23 mouse cellular contexts compared by ENCODE assay signal in genomic region chr12:81163131-81163530, GRCm38 (mm10).
DNase-seq lines count a peak whose midpoint lies in the region.
"Had no signal": no experiment of that assay in that cellular context is flagged by ENCODE, and none has a peak within 500 bp of the region (broad histone marks: within the 10 kb centered on the region; RNA-seq: fewer than 3 reads in every experiment).

No protein-coding gene starts in this region.

- H3K4me3 ChIP-seq in heart, embryonic 10.5 days = no peak overlapping the region
- H3K4me3 ChIP-seq: heart, embryonic 12.5 days; hindbrain, embryonic 15.5 days; kidney, embryonic 15.5 days; left cerebral cortex, adult 2 months; limb, embryonic 12.5 days; midbrain, embryonic 12.5 days; stomach, embryonic 15.5 days had no signal

- H3K4me1 ChIP-seq in heart, embryonic 10.5 days = no peaks in the 10 kb centered on the region; the same call in 1 of the 2 replicates
- H3K4me1 ChIP-seq: heart, embryonic 12.5 days; stomach, embryonic 15.5 days had no signal

- H3K27ac ChIP-seq in heart, embryonic 10.5 days = no peak overlapping the region
- H3K27ac ChIP-seq: hindbrain, embryonic 15.5 days; kidney, embryonic 15.5 days; left cerebral cortex, adult 2 months; limb, embryonic 12.5 days; midbrain, embryonic 12.5 days; stomach, embryonic 15.5 days had no signal

- no peaks in the 10 kb centered on the region for H3K36me3 ChIP-seq in heart, embryonic 10.5 days
- H3K36me3 ChIP-seq: heart, embryonic 12.5 days; hindbrain, embryonic 15.5 days; kidney, embryonic 15.5 days; limb, embryonic 12.5 days; midbrain, embryonic 12.5 days; stomach, embryonic 15.5 days had no signal

- no peaks in the 10 kb centered on the region for H3K9me3 ChIP-seq in heart, embryonic 10.5 days
- H3K9me3 ChIP-seq: G1E; heart, embryonic 12.5 days; hindbrain, embryonic 15.5 days; kidney, embryonic 15.5 days; limb, embryonic 12.5 days; midbrain, embryonic 12.5 days; stomach, embryonic 15.5 days had no signal

- intact Hi-C loops in heart, postnatal 36 days (cut with DNase I) = no loop called here

- DNase-seq in urinary bladder, postnatal 14 days (ENCODE audit: low spot score) = peak; percentile 14
- DNase-seq in urinary bladder, adult 2 months (ENCODE audit: low spot score) = no peak
- peak; percentile 36 for DNase-seq in adrenal gland, postnatal 10 days
- DNase-seq in fat pad, adult 2 months (ENCODE audit: extremely low read depth, low read depth, low spot score) = peak; percentile 21
- no peak for DNase-seq in heart, embryonic 10.5 days (ENCODE audit: low spot score)
- no peak for DNase-seq in heart, postnatal 36 days
- DNase-seq in layer of hippocampus, adult 8-10 months (ENCODE audit: low spot score in 2 of 2) = no peak
- DNase-seq: cerebellum, adult 8-10 months; cerebellum, postnatal 25 days; gastrocnemius, postnatal 14 days; kidney, adult 18-20 months; kidney, postnatal 25 days; lung, postnatal 36 days; retina, postnatal 1 day; right cerebral cortex, postnatal 14 days had no signal

- peaks cover 5% of the 10 kb centered on the region; the same call in 1 of the 2 replicates for H3K27me3 ChIP-seq in heart, embryonic 10.5 days (ENCODE audit: insufficient read depth, poor library complexity, severe bottlenecking)
- H3K27me3 ChIP-seq: heart, embryonic 12.5 days; hindbrain, embryonic 15.5 days; midbrain, embryonic 12.5 days; stomach, embryonic 15.5 days had no signal

- WGBS in heart, embryonic 10.5 days = 71% methylated on average over 3 of the region's 3 CpGs

Comparison
In these comparisons a context has a peak if more than half of its experiments do, and no peak if none do; other contexts are left out.
1. DNase-seq: peak in urinary bladder, postnatal 14 days (single experiment), adrenal gland, postnatal 10 days (single experiment) and fat pad, adult 2 months (single experiment); none in urinary bladder, adult 2 months (single experiment), heart, embryonic 10.5 days (single experiment), heart, postnatal 36 days (0 of 2) and layer of hippocampus, adult 8-10 months (0 of 2).